Mouse (Mus musculus): ENCODE measurements around the gene Ift122. TPM values are rescaled to one million over a fixed set of nuclear protein-coding genes. Genes with fewer than 3 reads are reported as not detected.
"Not testable (repeated sequence)": the region's sequence is repeated elsewhere in the genome, so short reads cannot be mapped to it uniquely, and the experiment has no call there.

Ift122 gene
- polyA plus RNA-seq, 1 experiment from 2014 or later: 26.1 TPM

- H3K9me3 ChIP-seq (replicated peaks): no peaks in the 10 kb centered on the region
- ATAC-seq: no peak
- no peaks in the 10 kb centered on the region for H3K36me3 ChIP-seq (ENCODE audit: poor library complexity, severe bottlenecking)
- no peaks in the 10 kb centered on the region; the same call in 1 of the 2 replicates for H3K4me1 ChIP-seq
- WGBS: 88% methylated on average over 8 of the region's 8 CpGs
- H3K4me2 ChIP-seq: no peak overlapping the region
- H3K4me3 ChIP-seq: no peak overlapping the region
- no peaks in the 10 kb centered on the region for H3K27me3 ChIP-seq
- H3K9ac ChIP-seq: no peak overlapping the region
- no peak overlapping the region for H3K27ac ChIP-seq
Measured at GRCm38 (mm10) chr6:115821216-115821993, 31.9 kb upstream of the Ift122 start.

DNA sequence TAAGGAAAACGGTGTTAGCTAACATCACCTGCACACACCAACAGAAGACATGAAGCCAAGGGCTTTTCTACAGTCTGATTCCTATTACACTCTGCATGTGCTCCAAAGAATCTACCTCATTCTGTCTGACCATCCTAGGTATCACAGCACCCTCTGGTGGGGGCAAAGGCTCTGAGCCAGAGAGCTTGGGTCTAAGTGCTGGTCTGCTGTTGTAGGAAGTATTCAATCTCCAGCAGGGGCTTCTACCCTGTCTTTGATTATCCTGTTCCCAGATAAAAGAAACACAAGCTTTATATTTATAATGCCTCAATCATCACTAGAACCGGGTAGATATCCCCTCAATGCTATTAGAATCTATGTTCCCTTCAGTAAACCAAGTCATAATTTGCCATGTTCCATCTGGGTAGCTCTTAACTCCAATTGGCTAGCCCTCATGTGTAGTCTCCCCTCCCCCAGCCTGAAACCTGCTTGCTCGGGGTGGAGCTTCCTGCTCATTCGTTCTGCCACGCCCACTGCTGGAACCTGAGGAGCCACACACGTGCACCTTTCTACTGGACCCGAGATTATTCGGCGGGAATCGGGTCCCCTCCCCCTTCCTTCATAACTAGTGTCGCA lies 29.3 kb upstream of the Ift122 start:
- H3K4me2 ChIP-seq: peak overlapping the region; percentile 38
- ATAC-seq: peak; percentile 83
- not testable (repeated sequence) for H3K27me3 ChIP-seq; H3K9me3 ChIP-seq (replicated peaks); H3K9ac ChIP-seq; H3K36me3 ChIP-seq (ENCODE audit: poor library complexity, severe bottlenecking); H3K27ac ChIP-seq; H3K4me1 ChIP-seq
- H3K4me3 ChIP-seq: peak overlapping the region; percentile 17
- 3% methylated on average over 6 of the region's 11 CpGs for WGBS

GRCm38 (mm10) chr6:115830779-115831601 lies 22.3 kb upstream of the Ift122 start:
- no peak overlapping the region for H3K4me2 ChIP-seq
- no peak overlapping the region for H3K4me3 ChIP-seq
- H3K4me1 ChIP-seq: no peaks in the 10 kb centered on the region
- no peak overlapping the region for H3K9ac ChIP-seq
- ATAC-seq: no peak
- H3K27ac ChIP-seq: no peak overlapping the region
- no peaks in the 10 kb centered on the region for H3K27me3 ChIP-seq
- no peaks in the 10 kb centered on the region for H3K36me3 ChIP-seq (ENCODE audit: poor library complexity, severe bottlenecking)
- 88% methylated on average over 6 of the region's 6 CpGs for WGBS
- H3K9me3 ChIP-seq (replicated peaks): no peaks in the 10 kb centered on the region

- Histone ChIP-seq H3K9ac (no peak overlapping the region), H3K9me3 (replicated peaks) (no peaks in the 10 kb centered on the region), H3K4me3 (no peak overlapping the region), H3K4me1 (no peaks in the 10 kb centered on the region), H3K36me3 (ENCODE audit: poor library complexity, severe bottlenecking) (no peaks in the 10 kb centered on the region), H3K27ac (no peak overlapping the region), H3K4me2 (no peak overlapping the region), H3K27me3 (no peaks in the 10 kb centered on the region)
- 89% methylated on average over 2 of the region's 2 CpGs for WGBS
- no peak for ATAC-seq
Measured at GRCm38 (mm10) chr6:115832152-115832850, 21.0 kb upstream of the Ift122 start.

GRCm38 (mm10) chr6:115833861-115834260 lies 19.4 kb upstream of the Ift122 start:
- no peaks in the 10 kb centered on the region for H3K9me3 ChIP-seq (replicated peaks)
- H3K9ac ChIP-seq: no peak overlapping the region
- peaks cover 9% of the 10 kb centered on the region; the same call in 1 of the 2 replicates for H3K4me1 ChIP-seq
- no peak for ATAC-seq
- H3K36me3 ChIP-seq (ENCODE audit: poor library complexity, severe bottlenecking): no peaks in the 10 kb centered on the region
- H3K27ac ChIP-seq: no peak overlapping the region
- H3K27me3 ChIP-seq: no peaks in the 10 kb centered on the region
- no peak overlapping the region for H3K4me2 ChIP-seq
- no peak overlapping the region for H3K4me3 ChIP-seq

GRCm38 (mm10) chr6:115838161-115838597 lies 15.1 kb upstream of the Ift122 start, which contains the start of gene Efcab12:
TSS of gene Efcab12 (minus strand) at chr6:115838412.
- peak within 1 kb of the TSS; percentile 41 for H3K4me3 ChIP-seq
- peaks cover 17% of the 10 kb centered on the region for H3K36me3 ChIP-seq (ENCODE audit: poor library complexity, severe bottlenecking)
- H3K27me3 ChIP-seq: no peaks in the 10 kb centered on the region
- 2% methylated on average over 19 of the region's 19 CpGs for WGBS
- peak within 1 kb of the TSS; percentile 68 for H3K4me2 ChIP-seq
- peak; percentile 97 for ATAC-seq
- H3K27ac ChIP-seq: 0 out of 2 replicates have a peak within 1 kb of the TSS, but pooled peaks have one; percentile 54
- H3K9me3 ChIP-seq (replicated peaks): no peaks in the 10 kb centered on the region
- peaks cover 9% of the 10 kb centered on the region; the same call in 1 of the 2 replicates for H3K4me1 ChIP-seq
- H3K9ac ChIP-seq: peak within 1 kb of the TSS; percentile 59

DNA sequence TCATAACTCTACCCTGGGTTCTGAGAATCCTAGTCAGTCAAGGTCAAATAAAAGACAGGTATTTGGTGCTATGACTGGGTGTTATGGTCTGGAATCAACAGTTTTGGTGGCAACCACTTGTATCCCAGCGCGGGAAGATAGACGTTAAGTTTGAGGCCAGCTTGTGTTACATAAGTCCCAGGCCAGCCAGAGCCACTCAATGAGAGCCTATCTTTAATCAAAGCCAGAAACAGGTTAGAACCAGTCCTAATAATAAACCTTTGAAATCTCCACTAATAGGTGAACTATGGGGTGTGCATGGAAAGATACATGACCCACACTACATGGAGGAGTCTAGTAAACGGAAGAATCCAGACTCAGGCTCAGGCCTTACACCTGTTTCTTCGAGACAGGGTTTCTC lies 14.5 kb upstream of the Ift122 start:
- peak; percentile 7; the same call in 1 of the 2 replicates for ATAC-seq
- Histone ChIP-seq H3K27me3 (no peaks in the 10 kb centered on the region), H3K4me1 (peaks cover 9% of the 10 kb centered on the region; the same call in 1 of the 2 replicates), H3K4me3 (peak overlapping the region; percentile 41), H3K9me3 (replicated peaks) (no peaks in the 10 kb centered on the region), H3K36me3 (ENCODE audit: poor library complexity, severe bottlenecking) (peaks cover 23% of the 10 kb centered on the region), H3K9ac (no peak overlapping the region), H3K4me2 (peak overlapping the region; percentile 68), H3K27ac (no peak overlapping the region)
- WGBS: 67% methylated on average over 5 of the region's 5 CpGs

GRCm38 (mm10) chr6:115845006-115845405 lies 8.3 kb upstream of the Ift122 start:
- H3K27me3 ChIP-seq: no peaks in the 10 kb centered on the region
- H3K36me3 ChIP-seq (ENCODE audit: poor library complexity, severe bottlenecking): peaks cover 54% of the 10 kb centered on the region
- H3K27ac ChIP-seq: no peak overlapping the region
- H3K4me1 ChIP-seq: no peaks in the 10 kb centered on the region
- 95% methylated on average over 4 of the region's 4 CpGs for WGBS
- ATAC-seq: no peak
- H3K4me2 ChIP-seq: no peak overlapping the region
- no peaks in the 10 kb centered on the region for H3K9me3 ChIP-seq (replicated peaks)
- no peak overlapping the region for H3K4me3 ChIP-seq
- H3K9ac ChIP-seq: no peak overlapping the region

- Histone ChIP-seq H3K9ac (no peak overlapping the region), H3K4me1 (peaks cover 7% of the 10 kb centered on the region)
- 42% methylated on average over 8 of the region's 8 CpGs for WGBS
Measured at GRCm38 (mm10) chr6:115846640-115847411, 6.4 kb upstream of the Ift122 start.

GRCm38 (mm10) chr6:115848598-115849304 lies 4.5 kb upstream of the Ift122 start:
- H3K4me1 ChIP-seq: peaks cover 20% of the 10 kb centered on the region
- H3K9ac ChIP-seq: no peak overlapping the region
- H3K27ac ChIP-seq: no peak overlapping the region
- H3K27me3 ChIP-seq: no peaks in the 10 kb centered on the region
- H3K36me3 ChIP-seq (ENCODE audit: poor library complexity, severe bottlenecking): peaks cover 37% of the 10 kb centered on the region
- WGBS: 94% methylated on average over 10 of the region's 10 CpGs
- H3K4me2 ChIP-seq: no peak overlapping the region
- no peak for ATAC-seq
- H3K4me3 ChIP-seq: no peak overlapping the region
- no peaks in the 10 kb centered on the region for H3K9me3 ChIP-seq (replicated peaks)

More at GRCm38 (mm10) chr6:115846640-115847411, 6.4 kb upstream of the Ift122 start:
- no peaks in the 10 kb centered on the region for H3K9me3 ChIP-seq (replicated peaks)
- 0 out of 2 replicates have a peak, but pooled peaks have one; percentile 38 for ATAC-seq
- no peaks in the 10 kb centered on the region for H3K27me3 ChIP-seq
- no peak overlapping the region for H3K4me2 ChIP-seq
- no peak overlapping the region for H3K27ac ChIP-seq
- no peak overlapping the region for H3K4me3 ChIP-seq
- peaks cover 54% of the 10 kb centered on the region for H3K36me3 ChIP-seq (ENCODE audit: poor library complexity, severe bottlenecking)

Data from forebrain, embryonic 13.5 days (tissue).